Mouse (Mus musculus): ENCODE results near the gene Dscaml1.

Dscaml1 gene

DNA sequence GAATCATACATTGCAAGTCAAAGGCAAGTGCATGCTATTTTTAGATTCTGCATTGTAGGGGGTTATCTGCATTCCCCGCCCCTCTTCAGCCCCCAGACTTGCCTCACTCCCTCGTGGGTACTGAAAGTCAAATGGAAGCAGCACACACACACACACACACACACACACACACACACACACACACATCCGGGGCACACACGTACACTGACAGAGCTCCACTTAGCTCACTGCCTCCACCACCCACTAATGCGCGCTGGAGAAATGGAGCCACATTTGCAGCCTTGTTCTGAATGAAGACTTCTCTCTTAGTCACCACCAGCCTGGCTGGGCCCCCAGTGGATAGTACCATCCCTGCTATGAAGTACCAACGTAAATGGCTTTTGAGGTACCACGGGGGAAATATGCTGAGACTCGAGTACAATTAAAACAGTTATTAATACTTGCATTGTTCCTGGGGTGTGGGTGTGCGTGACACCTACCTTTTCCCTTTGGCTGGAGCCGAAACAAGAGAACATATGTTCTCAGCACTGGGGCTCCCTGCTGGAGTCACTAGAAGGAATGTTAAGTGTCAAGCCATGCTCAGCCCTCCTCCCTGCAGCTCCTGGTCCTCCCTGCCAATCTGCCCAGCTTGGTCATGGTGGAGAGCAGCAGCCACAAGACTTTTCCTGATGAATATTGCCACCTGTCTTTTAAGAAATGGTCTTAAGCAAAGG is 91.7 kb downstream of the Dscaml1 start:
- no peak for DNase-seq

DNA sequence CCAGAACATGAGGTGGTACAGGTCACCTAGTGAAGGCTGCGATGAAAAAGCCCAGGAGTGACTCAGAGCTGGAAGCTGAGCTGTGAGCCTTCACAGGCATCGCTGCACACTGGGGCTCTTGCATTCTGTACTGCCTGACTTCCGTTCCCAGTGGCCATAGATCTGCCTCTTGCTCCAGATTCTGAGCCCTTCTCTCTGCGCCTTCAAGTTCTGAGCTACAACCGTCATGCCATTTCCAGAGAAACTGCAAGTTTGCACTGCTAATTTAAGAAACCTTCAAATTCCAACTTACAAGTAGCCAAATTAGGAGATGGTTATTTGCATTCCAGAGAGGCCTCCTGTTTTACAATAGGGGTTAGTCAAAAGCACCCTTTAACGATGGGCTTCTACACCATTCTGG is 93.4 kb downstream of the Dscaml1 start:
- no peak for DNase-seq

DNA sequence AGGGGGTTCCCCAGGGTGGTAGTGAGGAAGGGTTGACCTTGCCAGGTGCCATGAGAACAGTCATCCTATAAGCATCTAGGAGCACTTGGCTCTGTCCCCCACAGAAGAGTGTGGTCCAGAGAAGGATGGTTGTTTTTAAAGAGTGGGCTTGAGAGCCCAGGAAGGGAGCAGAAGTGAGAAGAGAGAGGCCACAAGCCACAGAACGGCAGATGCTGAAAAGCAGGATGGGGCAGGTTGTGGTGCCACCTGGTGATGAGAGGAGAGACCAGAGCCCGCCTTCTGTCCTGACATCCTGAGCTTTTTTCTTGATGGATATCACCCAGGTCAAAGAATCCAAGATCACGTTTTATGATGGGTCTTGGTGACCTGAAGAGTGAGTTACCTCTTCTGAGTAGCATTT is 96.4 kb downstream of the Dscaml1 start:
- DNase-seq, result no peak

DNA sequence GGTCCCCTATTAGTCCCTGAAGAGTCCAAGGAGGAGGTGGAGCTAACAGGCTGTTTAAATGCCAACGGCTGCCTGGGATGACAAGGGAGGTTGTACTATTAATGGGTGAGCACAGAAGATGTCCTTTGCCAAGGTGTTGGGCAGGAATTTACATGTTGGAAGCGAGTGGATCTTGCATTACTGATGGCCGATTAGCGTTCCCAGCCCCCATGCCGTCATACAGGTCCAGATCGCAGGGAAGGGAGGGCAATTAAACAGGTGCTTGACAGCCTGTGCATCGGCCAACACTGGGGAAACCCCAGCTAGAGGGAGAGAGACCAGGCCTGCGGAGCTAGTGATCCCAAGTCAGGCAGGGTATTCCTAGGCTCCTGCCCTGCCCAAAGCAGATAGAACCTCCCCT is 98.1 kb downstream of the Dscaml1 start:
- DNase-seq, result no peak

DNA sequence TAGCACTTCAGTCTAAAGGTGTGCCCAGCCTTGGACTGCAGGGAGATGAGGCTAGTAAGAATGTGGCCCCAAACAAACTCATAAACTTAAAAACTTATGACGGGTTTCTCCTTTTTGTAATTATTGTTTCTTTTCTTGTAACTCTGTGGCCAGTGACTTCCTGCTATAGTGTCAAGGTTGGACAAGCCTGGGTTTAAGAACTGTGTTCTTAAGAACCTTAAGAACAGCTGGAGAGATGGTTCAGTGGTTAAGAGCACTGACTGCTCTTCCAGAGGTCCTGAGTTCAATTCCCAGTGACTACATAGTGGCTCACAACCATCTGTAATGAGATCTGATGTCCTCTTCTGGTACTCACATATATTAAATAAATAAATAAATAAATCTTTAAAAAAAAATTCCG is 106.8 kb downstream of the Dscaml1 start:
- no peak for DNase-seq

DNA sequence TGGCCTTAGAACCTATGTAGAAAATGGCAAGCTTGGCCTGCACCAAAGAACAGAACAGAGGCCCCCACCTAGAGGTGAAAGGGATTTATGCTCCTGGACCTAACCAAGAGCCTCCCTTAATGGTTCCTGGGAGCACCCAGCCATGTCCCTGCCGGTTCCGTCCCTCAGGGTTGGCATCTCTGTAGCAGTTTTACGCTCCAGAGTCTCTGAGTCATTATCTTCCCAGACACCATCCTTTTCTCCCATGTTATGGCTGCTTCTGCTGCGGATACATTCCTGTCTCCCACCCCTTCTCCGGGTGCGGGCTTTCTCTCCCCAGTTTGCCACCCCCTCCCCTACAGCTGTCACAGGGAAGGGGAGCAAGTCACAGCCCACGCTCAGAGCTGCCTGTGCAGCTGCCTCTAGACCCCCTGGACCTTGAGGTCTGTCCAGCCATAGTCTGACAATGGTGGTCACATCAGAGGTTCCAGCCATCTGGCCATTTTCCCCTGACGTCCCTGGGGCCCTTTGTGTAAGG is 108.1 kb downstream of the Dscaml1 start:
- DNase-seq, result no peak

DNA sequence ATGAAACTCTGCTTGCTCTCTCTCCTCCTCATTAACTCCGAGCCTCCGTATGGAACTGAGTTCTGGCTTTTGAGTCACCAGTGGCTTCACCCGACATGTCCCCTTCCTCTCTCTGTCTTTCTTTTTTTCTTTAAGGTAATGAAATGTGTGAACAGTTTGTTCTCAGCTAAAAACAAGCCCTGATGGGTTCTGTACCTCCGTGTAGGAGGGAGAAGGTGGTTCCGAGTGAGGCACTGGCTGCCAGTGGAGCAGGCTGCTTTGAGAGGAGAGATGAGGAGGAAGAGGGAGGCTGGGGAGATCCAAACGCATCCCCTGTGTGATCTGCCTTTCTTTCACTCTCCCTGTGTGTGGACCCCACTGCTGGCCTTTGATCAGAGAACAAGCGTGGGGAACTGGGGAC is 111.2 kb downstream of the Dscaml1 start:
- no peak for DNase-seq

DNA sequence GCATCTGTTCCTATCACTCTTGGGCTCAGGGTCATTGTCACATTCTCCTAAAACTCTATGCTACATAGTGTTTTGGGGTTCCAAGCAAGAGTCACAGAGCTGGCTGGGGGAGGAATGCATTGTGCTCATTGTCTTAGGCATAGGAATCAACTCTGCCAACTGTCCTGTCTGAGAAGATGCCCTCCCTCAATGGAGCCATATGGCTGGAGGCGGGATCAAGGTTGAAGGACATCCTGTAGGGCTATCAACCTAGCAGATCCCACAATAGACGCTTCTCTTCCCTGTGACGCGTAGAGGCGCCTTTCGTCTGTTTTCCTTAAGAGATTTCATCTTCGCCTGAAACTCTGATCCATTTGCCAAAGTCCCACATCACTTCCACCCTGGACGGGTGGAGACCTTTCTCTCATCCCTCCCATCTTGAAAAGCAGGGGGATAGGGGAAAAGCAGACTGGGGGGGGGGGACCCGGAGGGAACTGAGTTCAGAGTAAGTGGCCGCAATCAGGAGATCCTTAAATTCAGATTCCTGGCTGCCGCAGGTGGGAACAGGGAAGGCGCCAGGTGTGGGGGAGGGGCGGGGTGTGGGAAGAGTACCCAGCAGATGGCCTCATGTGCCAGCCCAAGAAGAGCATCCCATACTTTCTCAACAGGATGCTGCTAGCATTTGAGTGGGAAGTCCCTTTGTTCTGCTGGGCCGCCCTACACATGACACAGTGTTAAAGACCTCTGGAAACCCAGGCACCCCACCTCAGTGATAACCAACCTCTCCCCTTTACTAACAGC is 113.0 kb downstream of the Dscaml1 start:
- DNase-seq, result no peak

DNA sequence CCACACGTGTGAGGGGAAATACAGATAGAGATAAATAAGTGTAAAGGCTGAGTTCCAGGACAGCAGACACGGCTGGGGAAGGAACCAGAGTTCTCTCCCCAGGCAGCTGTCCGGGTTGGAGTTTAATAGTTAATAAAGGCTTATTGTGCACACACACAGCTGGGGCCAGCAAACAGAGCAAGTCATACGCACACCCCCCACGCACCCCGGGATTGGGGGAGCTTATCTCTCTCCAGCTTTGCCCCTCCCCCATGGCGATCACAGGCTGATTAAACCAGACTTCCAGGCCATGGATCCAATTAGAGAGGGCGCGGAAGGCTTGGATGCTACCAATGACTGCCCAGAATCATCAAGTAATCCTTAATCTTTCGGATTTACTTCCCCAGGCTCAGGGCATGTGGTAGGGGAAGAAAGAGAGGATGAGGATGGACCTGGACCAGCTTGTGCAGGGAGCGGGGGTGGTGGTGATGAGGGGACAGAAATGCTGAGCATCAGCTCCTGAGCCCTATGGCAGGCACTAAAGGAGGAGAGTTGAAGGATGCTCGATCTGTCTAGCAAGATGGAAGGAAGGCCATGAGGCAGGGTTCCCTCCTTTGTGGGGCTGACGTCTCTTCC is 119.7 kb downstream of the Dscaml1 start:
- DNase-seq, result no peak

DNA sequence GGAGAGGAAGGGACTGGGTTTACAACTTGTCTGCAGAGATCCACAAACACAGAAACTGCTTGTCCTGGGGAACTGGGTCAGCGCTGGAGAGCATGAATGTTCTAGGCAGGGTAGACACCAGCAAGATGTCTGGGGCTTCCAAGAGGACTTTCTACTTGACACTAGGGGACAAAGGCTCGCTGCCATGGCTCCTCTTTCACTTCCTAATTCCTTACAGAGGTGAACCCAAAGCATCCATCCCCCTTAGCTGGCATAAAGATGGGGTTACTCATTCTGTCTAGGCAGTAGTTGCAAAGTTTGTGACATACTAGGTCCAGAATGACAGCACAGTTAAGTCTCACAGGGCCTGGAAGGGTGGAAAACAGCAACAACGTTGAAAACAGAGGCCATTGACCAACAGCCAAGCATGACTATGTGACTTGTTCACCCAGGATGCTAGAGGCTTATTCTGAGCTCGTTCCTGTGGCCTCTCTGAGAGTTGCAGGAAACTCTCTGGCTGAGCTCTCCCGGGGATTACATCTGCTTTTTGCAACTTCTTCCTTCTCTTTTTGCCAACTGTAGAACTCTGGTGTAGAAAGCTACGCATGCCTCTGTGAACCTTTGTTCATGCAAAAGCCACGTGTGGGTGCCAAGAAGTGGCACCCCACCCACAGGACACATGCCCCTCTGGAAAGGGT is 120.6 kb downstream of the Dscaml1 start:
- no peak for DNase-seq

DNA sequence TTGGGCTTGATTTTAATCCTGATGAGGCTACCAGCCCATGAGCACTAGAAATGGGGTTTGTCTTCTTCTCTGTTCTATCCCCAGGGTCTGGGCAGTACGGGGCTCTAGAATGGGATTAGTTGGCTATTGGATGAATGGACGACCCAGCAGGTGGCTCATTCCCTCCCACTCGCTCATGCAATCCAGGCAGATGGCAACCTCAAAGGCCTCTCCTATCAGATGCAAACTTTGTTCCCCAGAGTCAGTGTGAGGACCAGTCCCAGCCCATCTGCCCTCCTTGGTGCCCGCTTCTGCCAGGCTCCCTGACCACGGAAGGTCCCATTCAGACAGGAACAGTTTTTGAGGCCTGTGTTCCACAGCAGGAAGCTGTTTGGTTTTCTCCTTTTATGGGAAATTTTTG is 123.4 kb downstream of the Dscaml1 start:
- no peak for DNase-seq

DNA sequence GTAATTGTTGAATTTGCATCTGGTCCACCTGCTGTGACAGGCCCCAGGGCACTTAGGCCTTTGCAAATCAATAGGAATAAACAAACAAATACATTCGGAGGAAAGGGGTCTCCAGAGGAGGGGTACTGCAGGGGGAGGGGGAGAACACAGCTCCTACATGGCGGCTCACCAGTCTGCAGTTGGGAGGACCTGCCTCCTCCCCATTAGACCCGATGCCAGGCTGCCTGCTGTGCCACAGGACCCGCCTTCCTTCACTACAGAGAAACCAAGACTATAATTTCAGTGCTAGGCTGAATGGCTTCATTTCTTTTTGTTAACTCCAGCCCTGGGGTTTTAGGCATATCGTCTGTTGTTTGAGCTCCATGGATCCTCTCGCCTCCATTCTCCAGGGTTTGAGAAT is 123.8 kb downstream of the Dscaml1 start:
- no peak for DNase-seq

DNA sequence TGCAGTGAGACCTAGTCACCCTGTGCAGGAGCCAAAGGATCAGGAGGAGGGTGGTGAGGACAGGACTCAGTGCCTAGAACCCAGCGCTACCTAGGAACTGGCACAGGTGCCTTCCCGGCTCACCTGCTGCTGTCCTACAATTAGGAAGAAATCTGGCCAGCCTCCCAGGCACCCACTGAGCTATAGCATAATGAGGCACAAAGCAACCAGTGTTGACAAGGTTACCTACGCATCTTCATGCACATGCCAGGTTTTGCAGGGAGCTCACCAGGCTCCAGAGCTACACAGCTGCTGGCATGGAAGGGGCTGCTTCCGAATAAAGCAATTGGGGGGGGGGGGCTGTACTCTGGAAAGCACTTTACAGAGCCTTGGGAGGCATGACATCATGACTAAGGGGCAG is 124.2 kb downstream of the Dscaml1 start:
- DNase-seq, result no peak

DNA sequence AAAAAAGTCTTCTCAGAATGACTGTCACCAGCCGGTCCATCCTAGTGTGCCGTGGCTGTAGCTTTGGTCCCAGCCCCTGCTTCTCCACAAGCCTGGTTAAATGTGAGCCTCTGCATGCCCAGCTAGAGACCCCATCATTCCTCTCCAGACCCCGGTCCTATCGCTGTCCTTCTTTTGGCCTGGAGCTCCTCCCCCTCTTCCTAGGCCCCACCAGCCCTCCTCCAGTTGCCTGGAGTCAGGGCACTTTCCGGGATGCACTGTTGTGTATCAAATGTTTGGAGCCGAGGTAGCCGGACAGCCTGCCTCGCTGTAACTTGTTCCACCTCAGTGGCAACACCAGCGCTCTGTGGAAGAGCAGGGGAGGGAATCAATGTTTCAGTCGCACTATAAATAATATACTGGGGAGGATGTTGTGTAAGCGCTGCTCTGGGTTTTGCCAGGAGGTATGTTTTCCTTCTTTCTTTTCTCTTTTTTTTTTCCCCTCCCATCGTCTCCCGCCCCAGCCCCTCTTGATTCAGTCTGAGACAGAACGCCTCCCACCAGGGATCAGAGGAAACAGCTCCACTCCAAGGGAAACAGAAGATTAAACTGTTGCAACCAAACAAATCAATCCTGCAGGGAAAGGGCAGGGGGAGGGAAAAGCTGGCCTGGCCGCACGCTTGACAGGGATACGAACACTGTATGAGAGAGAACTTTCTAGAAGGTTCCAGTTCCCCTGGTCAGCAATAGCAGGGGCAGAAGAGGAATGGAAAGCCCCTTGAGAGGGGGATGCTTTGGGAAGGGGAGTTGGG is 128.8 kb downstream of the Dscaml1 start:
- peak; percentile 24 for DNase-seq

DNA sequence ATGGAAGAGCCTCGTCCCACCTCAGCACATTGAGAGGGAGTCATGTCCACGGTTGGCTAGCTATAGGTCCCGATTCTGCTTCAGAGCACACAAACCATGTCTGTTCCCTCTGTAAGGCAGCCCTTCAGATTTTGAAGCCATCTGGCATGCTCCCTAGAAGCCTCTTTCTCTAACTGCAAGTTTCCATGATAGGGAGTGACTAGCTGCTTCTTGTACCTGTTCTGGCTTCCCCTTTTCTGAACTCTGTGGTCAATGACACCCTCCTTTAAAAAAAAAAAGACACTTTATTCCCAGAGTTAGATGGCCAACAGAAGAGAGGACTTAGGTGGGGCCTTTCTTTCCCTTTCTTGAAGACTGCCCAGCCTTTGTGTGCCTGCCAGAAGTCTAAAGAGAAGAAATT is 130.5 kb downstream of the Dscaml1 start:
- no peak for DNase-seq

DNA sequence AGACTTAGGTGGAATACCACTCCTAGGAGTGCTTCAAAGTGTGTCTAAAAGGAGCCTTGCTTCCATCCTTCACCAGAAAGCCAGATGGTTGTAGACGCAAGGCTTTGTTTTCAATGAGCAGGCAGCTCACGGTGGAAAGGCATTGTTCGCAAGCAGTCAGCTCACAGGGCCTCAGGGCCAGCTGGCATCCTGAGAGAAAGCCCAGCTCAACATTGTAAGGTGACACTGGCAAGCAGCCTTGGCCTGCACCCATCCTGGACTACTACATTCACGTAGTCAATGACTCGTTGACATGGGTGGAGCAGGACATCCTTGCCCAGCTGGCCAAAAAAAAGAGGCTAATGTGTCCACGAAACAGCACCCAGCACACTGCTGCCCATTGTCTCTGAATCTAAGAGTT is 134.6 kb downstream of the Dscaml1 start:
- DNase-seq, result no peak

DNA sequence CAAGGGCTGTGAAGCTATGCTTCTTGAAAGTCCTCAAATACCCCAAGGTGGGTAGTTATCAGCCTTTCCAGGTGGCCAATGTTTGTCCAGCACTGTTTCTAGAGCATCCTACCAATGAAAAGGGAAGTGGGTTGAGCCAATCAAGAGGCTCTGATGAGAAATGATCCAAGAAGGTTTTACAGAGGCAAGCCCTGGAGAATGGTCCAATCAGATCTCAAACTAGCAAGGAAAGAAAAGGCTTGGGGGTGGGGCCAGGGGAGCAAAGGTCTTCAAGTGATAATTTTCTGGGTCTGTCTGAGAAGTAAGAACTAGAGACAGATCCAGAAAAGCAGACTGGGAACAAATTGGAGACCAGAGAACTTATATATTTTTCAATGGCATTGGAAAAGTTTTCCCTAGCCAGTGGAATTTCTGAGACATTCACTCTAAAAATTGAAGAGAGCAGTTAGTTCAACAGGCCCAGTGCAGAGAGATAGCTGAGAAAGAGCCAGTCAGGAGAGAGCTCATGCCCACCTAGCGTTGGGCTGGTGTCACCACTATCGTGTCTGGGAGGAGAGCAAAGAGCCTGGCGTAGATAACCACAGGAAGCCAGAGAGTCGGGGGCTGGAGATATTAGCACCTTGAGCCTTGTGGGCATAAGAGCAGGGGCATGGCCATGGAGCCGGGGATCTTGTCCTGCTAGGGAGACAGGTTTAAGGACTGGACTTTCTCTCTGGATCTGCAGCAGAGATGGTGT is 140.6 kb downstream of the Dscaml1 start:
- DNase-seq, result no peak

DNA sequence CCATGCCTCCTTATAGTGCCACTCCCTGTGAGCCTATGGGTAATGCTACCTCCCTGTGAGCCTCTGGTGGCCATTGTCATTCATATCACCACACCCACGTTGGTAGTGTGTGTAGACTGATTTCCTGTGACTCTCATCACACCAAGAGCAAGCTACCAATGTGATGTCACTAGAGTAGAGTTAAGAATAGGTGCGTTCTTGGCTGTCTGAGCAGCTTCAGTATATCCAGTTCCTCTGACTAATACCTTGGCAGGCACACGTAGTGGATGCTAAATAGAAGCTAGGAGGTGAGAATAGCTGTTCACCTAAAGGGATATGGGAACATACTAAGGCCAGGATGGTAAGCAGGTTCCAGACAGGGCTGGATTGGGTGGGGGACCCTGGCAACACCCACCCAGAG is 143.3 kb downstream of the Dscaml1 start:
- no peak for DNase-seq

DNA sequence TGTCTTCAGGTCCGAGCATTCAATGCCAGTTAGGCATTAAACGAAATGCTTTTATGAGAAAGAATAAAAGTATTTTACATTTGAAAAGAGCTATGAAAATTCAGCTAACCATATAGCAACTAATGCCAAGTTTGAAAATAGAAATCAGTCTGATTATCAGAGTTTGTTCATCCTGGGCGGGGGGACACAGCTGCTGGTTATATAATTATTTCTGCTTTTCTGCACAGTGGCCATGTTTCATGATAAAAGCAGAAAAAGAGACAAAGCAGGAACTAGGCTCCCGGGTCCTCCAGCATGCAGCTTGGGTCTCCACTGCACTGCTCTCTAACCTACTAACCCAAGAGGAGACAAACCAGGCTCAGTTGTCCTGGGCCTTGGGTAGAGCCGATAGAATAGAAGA is 143.9 kb downstream of the Dscaml1 start:
- no peak for DNase-seq

DNA sequence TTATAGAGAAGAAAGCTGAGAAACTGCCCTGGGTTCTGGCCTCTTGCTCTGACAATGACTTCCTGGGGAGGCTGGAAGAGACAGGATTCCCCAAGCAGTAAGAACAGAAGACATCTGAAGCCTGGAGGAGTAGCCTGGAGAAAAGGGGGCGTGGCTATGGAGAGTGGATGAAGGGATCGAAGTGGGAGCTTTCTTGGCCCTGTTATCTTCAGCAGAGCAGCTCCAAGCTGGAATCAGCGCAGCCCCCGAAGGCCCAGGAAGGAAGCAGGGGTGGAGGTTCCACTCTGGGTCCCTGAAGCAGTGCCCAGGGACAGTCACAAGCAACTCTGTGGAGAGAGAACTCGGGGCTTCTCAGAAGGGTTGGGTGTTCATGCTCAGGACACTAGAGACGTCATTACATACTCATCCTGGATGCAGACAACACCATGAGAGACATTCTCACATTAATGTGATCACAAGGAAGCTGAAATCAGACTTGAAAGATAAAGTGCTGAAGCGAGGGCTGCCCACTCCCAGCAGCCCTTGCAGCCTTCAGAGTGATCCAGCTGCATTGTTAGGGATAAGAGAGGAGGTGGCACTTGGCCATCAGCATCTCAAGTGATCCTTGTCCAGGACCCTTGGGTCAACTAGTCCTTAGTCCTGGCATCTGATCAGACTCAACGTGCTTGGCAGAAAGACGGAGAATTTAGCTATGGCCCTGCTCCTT is 146.5 kb downstream of the Dscaml1 start:
- DNase-seq, result peak; percentile 56

DNA sequence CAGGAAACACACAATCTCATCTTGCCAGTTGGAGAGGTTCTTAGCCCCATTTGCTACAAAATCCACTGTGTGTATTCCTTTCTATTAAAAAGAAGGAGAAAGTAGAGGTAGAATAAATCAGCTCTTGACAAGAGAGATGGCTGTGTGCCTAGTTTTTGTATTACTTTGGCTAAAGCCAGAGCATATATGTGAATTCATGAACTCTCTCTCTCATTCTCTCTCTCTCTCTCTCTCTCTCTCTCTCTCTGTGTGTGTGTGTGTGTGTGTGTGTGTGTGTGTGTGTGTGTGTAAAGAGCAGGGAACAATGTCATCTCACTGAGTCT is 147.0 kb downstream of the Dscaml1 start:
- DNase-seq, result no peak
